Mouse (Mus musculus) c-Kit-positive CD71-negative TER-119-negative erythroid progenitor cells, embryonic 14.5 days (primary cell): ENCODE data around the gene Npepl1.

Source experiments
- DNase-seq: peaks from one replicate; pipeline ENCODE4 v3.0.0-alpha.2; 2013; ENCODE audit warnings: low read depth

The Npepl1 gene

GRCm38 (mm10) chr2:174109991-174110782 lies at the start of gene Npepl1:
Npepl1 (plus strand) TSS chr2:174110349.
- peak; percentile 25 for DNase-seq

DNA sequence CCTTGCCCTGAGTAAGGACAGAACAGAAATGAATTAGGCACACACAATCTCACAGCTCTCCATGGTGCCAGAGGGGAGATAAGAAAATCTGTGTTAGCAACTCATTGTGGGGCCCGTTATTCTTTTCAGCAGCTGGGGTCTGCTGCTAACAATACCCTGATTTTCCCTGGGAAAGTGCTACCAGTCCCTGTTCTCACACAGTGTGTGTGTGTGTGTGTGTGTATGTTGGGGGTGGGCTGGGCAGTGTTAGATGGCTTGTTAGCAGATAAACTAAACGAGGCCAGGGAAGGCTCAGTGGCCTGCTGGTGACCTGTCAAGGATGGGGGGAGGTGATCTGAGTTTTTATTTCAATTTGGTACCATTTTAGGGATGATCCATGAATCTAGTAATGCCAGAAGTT lies 48.9 kb upstream of the Npepl1 start:
- DNase-seq, result no peak

GRCm38 (mm10) chr2:174063074-174063473 lies 47.1 kb upstream of the Npepl1 start:
- no peak for DNase-seq

GRCm38 (mm10) chr2:174063527-174064211 lies 46.5 kb upstream of the Npepl1 start:
- DNase-seq, result no peak

GRCm38 (mm10) chr2:174067793-174068419 lies 42.2 kb upstream of the Npepl1 start:
- DNase-seq, result no peak

GRCm38 (mm10) chr2:174069532-174070049 lies 40.6 kb upstream of the Npepl1 start:
- DNase-seq, result no peak

- no peak for DNase-seq
Measured at GRCm38 (mm10) chr2:174071406-174071805, 38.7 kb upstream of the Npepl1 start.

DNA sequence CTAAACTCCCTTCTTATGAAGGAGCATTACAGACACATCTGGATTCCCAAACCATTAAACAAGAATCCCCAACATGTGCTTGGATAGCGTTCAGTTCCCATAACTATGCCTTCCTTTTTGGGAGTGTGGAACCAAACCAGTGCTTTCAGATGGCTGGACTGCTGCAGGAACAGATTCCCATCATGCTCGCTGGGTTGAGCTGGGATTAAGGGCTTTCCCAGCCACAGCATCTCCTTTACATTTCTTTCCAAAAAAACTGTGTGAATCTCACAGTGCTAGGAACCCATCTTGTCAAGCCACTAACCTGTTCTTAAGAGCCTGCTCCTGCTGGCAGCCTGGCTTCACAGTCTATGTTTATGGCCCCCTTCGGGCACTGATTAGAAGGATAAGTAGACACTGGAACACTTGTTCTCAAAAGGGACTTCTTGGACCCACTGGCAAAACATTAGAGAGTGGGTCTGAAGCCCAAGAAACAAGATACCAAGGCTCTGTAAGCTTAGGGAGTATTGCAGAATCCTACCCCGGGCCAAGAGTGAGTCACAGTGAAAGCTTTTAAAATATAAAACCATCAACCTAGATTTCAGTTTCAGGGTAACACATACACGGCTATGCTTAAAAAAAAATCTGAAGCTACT lies 36.9 kb upstream of the Npepl1 start:
- DNase-seq, result no peak

- no peak for DNase-seq
Measured at GRCm38 (mm10) chr2:174074621-174075020, 35.5 kb upstream of the Npepl1 start.

GRCm38 (mm10) chr2:174075072-174075570 lies 35.0 kb upstream of the Npepl1 start:
- no peak for DNase-seq

DNA sequence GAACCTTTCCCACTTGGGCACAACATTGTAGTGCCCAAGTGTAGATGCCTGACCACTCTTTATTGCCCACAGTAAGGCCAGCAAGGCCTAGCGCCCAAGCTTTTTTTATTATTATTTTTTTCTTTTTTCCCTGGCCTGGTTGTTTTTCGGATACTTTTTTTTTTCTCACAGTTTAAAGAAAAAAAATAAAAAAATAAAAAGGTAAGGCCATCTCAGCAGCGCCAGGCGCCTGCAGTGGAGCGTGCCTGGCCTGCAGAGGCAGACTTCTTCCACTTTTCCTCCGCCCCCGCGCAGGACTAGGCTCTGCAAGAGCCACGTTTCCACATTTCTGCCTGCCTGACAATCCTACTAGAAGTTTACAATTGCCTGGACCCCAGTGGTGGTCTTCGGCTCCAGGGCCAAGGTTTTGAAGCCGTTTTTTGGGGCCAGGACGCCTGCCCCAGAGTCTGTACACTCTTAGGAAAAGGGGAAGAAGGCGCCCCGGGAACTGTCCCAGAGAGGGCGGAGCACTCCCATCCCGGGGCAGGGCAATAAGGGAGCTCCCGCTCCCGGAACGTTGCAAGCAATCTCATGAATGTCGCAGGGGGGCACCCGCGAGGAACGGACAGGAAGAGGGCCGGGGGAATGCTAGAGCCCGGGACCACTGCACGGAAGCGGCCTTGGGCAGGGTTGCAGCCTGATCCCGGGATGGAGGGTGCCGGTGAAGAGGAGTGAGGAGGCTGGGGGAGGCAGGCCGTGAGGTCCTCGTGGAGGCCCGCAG lies 34.3 kb upstream of the Npepl1 start, which contains the start of gene Stx16:
Stx16 (plus strand) TSS at position 636 of the 760 bp plus-strand sequence.
- DNase-seq, result peak; percentile 80

GRCm38 (mm10) chr2:174076433-174076824 lies 33.7 kb upstream of the Npepl1 start:
- DNase-seq, result no peak

DNA sequence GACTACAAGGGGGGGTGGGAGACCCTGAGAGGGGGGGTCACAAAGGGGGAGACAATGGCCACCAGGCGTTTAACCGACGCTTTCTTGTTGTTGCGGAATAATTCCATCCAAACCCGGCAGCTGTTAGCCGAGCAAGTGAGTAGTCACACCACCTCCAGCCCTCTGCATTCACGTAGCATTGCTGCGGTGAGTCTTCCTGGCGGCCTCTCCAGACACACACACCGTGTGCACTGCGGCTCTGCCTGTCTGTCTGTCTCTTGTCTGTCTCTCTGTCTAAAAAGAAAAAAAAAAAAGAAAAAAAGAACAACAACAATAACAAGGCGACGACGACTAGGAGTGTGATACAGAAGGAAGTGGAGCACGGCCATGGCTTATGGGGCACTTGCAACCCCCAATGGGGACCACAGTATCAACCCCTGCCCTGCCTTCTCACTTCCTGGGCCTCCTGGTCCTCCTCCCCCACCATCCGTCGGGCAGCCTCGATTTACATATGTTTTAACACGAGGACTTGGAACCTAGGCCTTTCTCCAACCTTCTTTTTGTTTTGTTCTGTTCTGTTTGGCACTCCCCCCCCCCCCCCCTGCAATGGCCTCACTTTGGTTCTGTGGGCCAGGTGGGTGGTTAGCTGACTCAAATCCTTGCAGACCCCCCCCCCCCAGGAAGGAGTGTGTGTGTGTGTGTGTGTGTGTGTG lies 33.0 kb upstream of the Npepl1 start:
- peak; percentile 41 for DNase-seq

DNA sequence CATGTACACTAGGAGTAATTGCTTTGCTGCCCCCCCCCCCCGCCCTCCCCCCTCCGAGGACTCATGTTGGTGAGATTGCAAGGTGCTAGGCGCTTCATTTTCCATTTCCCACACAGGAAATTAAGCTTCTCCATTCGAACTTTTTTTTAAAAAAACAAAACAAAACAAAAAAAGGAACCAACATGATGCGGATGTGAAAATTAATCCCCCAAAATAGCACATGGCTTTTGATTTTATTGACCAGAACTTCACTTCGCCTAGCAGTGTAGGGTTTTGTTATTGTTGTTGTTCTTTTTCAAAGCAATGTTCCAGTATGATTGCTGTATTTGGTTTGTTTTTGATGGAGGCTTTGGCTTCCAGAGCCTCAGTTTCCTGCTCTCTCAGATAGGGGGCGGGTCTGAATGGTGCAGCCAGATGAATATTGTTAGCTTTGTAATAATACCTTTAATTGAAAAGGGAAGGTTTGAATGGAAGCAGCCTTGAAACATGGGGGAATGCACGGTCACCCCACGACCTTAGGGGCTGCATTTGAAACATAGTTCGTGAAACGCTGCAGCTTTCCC lies 32.3 kb upstream of the Npepl1 start:
- DNase-seq, result no peak

DNA sequence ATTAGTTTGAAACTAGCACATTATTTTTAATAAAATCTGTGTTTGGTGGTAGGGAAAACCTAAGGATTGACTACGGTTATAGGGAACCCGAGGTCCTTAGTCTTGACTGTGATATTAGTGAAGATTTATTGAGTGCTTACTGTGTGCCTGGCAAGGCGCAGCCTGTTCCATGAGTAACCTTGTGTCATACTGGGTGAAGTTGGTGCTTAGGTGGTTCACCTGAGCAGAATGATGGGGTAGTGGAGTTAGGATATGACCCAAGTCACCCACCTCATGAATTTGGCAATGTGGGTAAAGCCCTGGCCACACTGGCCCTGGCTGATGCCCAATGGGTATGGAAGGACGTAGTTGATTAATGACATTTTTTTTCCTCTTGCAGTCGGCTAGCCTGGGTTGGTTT lies 28.3 kb upstream of the Npepl1 start:
- no peak for DNase-seq

GRCm38 (mm10) chr2:174082380-174082918 lies 27.7 kb upstream of the Npepl1 start:
- DNase-seq, result no peak

GRCm38 (mm10) chr2:174095086-174095485 lies 15.1 kb upstream of the Npepl1 start:
- DNase-seq, result no peak

DNA sequence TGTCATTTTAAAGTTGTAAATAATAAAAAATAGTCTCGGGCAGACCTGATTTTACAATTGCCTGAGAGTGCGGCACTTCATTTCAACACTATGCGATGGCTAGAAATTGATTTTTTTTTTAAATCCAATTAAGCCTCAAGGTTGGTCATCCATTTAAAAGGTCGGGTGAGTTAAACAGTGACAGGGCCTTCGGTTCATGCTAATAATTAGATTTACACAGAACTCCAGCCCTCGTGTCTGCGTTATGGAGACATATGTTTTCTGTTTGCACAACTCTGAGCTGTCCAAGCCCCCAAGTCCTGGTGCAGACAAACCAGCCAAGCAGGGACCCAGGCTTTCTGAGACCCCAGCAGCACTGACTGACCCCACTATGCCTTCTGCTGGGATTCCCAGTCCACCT lies 7.8 kb upstream of the Npepl1 start:
- no peak for DNase-seq

DNA sequence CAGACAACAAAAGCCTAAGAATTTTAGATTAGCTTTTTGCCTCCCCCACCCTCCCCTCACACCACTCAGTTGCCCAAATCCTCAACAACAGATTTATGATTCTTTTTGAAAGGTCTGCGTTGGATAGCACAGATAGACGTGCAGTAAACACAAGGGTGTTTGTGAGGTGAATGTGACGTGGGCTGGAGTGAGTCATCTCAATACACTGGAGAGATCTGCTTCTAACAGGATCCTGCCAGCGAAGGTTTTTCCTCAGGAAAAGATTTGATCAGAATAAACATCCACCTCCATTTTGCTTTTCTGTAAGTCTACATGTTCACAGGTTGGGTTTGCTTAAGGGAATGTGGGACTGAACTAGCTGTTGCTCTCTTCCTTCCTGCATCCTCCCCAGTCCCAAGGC lies 6.6 kb upstream of the Npepl1 start:
- DNase-seq, result no peak

DNA sequence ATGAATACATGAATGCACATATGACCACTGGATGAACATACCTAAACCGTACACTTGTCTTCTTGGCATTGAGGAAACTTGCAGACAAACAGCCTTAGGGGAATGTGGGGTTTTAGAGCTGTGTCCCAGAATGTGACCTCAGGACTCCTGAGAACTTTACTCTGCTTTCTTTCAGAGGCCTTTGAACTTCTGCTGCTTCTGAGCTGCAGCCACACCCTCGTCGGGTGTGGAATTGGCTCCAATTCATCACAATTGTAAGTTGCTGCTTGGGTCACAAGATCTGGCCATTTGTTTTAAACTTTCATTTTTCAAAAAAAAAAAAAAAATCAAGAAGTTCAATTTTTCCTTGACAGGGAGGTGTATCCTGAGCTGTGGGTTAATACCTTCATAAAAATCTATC lies 2.8 kb upstream of the Npepl1 start:
- no peak for DNase-seq
